Mouse (Mus musculus) myocyte (in vitro differentiated cells): Measurements from ENCODE around the gene Tbc1d17. TPM values are rescaled to one million over a fixed set of nuclear protein-coding genes. Genes with fewer than 3 reads are reported as not detected.

Source experiments
- H3K27me3 ChIP-seq: one replicate; pipeline ENCODE4 v1.6.1; 2011; ENCODE audit not compliant: control insufficient read depth, insufficient read depth, insufficient read length
- H3K36me3 ChIP-seq: one replicate; pipeline ENCODE4 v1.6.1; 2011; ENCODE audit not compliant: control insufficient read depth, insufficient read depth
- H3K4me2 ChIP-seq: one replicate; pipeline ENCODE4 v1.6.1; 2011; ENCODE audit warnings: low read depth, control low read depth
- H3K4me3 ChIP-seq: one replicate; pipeline ENCODE4 v1.5.1; 2011; ENCODE audit warnings: mild to moderate bottlenecking, control low read depth, moderate library complexity
- H3K79me2 ChIP-seq: one replicate; pipeline ENCODE4 v1.6.1; 2011; ENCODE audit not compliant: control insufficient read depth, insufficient read depth
- H3ac ChIP-seq: one replicate; pipeline ENCODE4 v1.6.1; 2011; ENCODE audit not compliant: control insufficient read depth, insufficient read length
- CEBPB ChIP-seq: IDR thresholded peaks from 2 replicates; pipeline ENCODE4 v1.6.1; 2011; ENCODE audit warnings: mild to moderate bottlenecking, moderate library complexity; ENCODE audit not compliant: poor library complexity, insufficient read depth, severe bottlenecking
- E2F4 ChIP-seq: IDR thresholded peaks from one replicate; pipeline ENCODE4 v1.6.1; 2011; ENCODE audit warnings: mild to moderate bottlenecking, control low read depth, moderate library complexity; ENCODE audit not compliant: insufficient read depth
- MAX ChIP-seq: IDR thresholded peaks from one replicate; pipeline ENCODE4 v1.6.1; 2011; ENCODE audit warnings: low read depth, mild to moderate bottlenecking, control low read depth
- MYOD1 ChIP-seq, 3 experiments: IDR thresholded peaks; one replicate each; pipeline ENCODE4 v1.6.1; 2011; ENCODE audit warnings: control low read depth in 2 of 3, low read depth in 2 of 3, mild to moderate bottlenecking in 2 of 3, moderate library complexity in 1 of 3; ENCODE audit not compliant: insufficient read length in 2 of 3, control insufficient read depth in 1 of 3
- MYOG ChIP-seq, 3 experiments: IDR thresholded peaks; one replicate each; pipeline ENCODE4 v1.6.1; 2011; ENCODE audit warnings: control low read depth in 2 of 3, low read depth in 2 of 3, mild to moderate bottlenecking in 2 of 3; ENCODE audit not compliant: insufficient read length in 2 of 3, control insufficient read depth in 1 of 3, insufficient read depth in 1 of 3
- POLR2A ChIP-seq: IDR thresholded peaks from one replicate; pipeline ENCODE4 v1.6.1; 2011; ENCODE audit warnings: low read depth, mild to moderate bottlenecking, control low read depth, moderate library complexity; ENCODE audit not compliant: insufficient read length
- POLR2AphosphoS2 ChIP-seq: IDR thresholded peaks from one replicate; pipeline ENCODE4 v1.6.1; 2011; ENCODE audit warnings: low read depth, control low read depth; ENCODE audit not compliant: insufficient read length
- REST ChIP-seq: IDR thresholded peaks from one replicate; pipeline ENCODE4 v1.6.1; 2011; ENCODE audit warnings: mild to moderate bottlenecking, control low read depth, moderate library complexity; ENCODE audit not compliant: insufficient read depth, insufficient read length
- SRF ChIP-seq: IDR thresholded peaks from one replicate; pipeline ENCODE4 v1.6.1; 2011; ENCODE audit warnings: low read depth; ENCODE audit not compliant: control insufficient read depth, insufficient read length
- TCF12 ChIP-seq: IDR thresholded peaks from one replicate; pipeline ENCODE4 v1.6.1; 2011; ENCODE audit warnings: mild to moderate bottlenecking, control low read depth; ENCODE audit not compliant: poor library complexity, insufficient read depth, severe bottlenecking
- USF1 ChIP-seq: IDR thresholded peaks from one replicate; pipeline ENCODE4 v1.6.1; 2011; ENCODE audit warnings: low read depth, mild to moderate bottlenecking, control low read depth, moderate library complexity
- polyA plus RNA-seq: library from polyadenylated mRNA; unstranded; fragments of >200 nt; fragmentation: generic; extraction: Trizol; gene quantifications from one replicate; pipeline ENCODE4 v1.2.1, GENCODE M21; 2012; ENCODE audit warnings: missing spikeins

Gene Tbc1d17
- polyA plus RNA-seq, 1 experiment = 53.8 TPM

- H3ac ChIP-seq = no peak overlapping the region
- no peak overlapping the region for H3K4me3 ChIP-seq
- TF ChIP-seq POLR2AphosphoS2 = peak; percentile 62
- no peak for TF ChIP-seq USF1
- no peak for TF ChIP-seq SRF
- no peak for TF ChIP-seq E2F4
- TF ChIP-seq REST = no peak
- TF ChIP-seq TCF12 = no peak
- no peak overlapping the region for H3K4me2 ChIP-seq
- no peaks in the 10 kb centered on the region for H3K27me3 ChIP-seq
- H3K36me3 ChIP-seq = peaks cover 4% of the 10 kb centered on the region
- H3K79me2 ChIP-seq = peaks cover 2% of the 10 kb centered on the region
Measured at GRCm38 (mm10) chr7:44836423-44837053, 12.3 kb downstream of the Tbc1d17 start.

DNA sequence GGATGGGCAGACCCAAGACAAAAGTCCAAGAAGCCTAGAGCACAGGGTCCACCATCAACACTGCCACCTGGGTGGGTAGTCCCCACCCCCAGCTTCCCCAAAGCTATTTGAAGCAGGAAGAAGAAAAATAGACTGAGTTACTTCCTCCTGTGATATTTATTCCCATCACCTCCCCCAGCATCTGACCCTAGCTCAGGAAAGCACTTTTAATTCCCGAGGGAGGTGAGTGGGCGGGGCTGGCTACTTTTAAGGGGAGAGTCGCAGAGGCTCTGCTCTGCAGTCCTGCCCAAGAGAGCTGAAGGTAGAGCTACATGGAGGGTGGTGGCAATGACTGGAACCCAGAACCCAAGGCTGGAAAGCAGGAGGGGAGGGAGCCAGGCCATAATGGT, 12.9 kb downstream of the Tbc1d17 start:
- H3K27me3 ChIP-seq = no peaks in the 10 kb centered on the region
- peaks cover 6% of the 10 kb centered on the region for H3K79me2 ChIP-seq
- no peak overlapping the region for H3K4me3 ChIP-seq
- no peak overlapping the region for H3K4me2 ChIP-seq
- H3ac ChIP-seq = no peak overlapping the region
- H3K36me3 ChIP-seq = peaks cover 9% of the 10 kb centered on the region
- TF ChIP-seq TCF12 (no peak), SRF (no peak), POLR2A (no peak), REST (no peak), MAX (no peak), MYOG (IDR thresholded peaks at IDR 0.05; ENCODE audit: control insufficient read depth in 1 of 3, insufficient read depth in 1 of 3, insufficient read length in 2 of 3, low read depth in 2 of 3) (no peak)

DNA sequence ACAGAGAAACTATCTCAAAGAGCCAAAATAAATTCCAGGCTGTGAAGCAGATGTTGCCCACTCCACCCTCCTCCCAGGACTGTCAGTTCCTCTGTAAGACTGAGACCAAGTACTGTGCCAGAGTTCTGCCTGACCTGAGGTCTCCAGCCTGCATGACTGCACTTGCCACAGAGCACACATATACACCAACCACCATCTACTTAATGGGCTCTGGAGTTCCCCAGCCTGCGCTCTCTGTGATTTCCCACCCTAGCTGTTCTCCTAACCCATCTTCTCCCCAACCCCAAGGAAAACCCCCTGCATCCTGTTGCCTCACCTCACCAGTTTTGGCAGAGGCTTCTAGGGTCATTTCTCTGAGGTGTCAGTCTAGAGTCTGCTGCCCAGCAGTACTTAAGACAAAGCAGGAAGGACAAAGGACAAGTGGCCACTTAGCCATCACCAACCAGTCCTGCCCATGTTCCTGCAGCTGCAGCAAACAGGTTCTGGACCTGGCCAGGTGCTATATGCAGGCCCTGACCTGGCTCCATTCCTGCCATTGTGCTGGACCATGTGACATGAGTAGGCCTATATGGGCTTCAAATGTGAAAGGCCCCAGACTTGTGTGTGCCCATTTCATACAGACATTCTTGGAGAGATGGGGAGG, 13.4 kb downstream of the Tbc1d17 start:
- TF ChIP-seq SRF (no peak), POLR2AphosphoS2 (peak; percentile 72)
- Histone ChIP-seq H3K79me2 (peaks cover 12% of the 10 kb centered on the region), H3K4me3 (no peak overlapping the region), H3K4me2 (no peak overlapping the region), H3K27me3 (no peaks in the 10 kb centered on the region), H3K36me3 (peaks cover 14% of the 10 kb centered on the region), H3ac (no peak overlapping the region)

DNA sequence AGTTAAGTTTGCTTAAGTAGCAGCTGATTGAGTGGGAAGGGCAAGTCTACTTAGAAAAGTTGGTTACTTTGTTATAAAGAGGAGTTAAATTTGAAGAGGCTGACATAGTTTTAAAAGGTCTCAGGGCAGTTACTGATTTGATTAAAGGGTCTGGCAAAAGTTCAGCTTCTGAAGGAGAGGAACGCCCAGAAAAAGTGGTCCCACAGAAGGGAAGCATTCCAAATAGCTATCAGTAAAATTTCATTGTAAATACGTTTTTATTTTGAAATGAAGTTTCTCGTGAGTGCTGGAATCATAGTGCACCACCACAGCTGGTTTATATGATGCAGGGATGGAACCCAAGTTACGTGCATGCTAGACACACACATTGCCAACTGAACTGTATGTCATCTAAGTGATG, 16.1 kb downstream of the Tbc1d17 start:
- no peak overlapping the region for H3ac ChIP-seq
- H3K36me3 ChIP-seq = peaks cover 26% of the 10 kb centered on the region
- peaks cover 28% of the 10 kb centered on the region for H3K79me2 ChIP-seq
- TF ChIP-seq POLR2A (no peak), SRF (no peak), MYOG (IDR thresholded peaks at IDR 0.05; ENCODE audit: control insufficient read depth in 1 of 3, insufficient read depth in 1 of 3, insufficient read length in 2 of 3, low read depth in 2 of 3) (no peak)
- H3K4me2 ChIP-seq = no peak overlapping the region
- H3K27me3 ChIP-seq = no peaks in the 10 kb centered on the region
- no peak overlapping the region for H3K4me3 ChIP-seq

DNA sequence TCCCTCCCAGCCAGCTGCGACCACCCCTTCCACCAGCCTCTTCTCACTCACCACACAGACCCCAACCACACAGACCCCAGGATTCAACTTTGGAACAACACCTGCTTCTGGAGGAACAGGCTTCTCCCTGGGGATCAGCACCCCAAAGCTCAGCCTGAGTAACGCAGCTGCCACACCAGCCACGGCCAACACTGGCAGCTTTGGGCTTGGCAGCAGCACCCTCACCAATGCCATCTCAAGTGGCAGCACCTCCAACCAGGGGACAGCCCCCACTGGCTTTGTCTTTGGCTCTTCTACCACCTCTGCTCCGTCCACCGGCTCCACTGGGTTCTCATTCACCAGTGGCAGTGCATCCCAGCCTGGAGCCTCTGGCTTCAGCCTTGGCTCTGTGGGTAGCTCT, 20.2 kb downstream of the Tbc1d17 start:
- H3K79me2 ChIP-seq = peaks cover 69% of the 10 kb centered on the region
- H3K4me3 ChIP-seq = no peak overlapping the region
- no peak overlapping the region for H3K4me2 ChIP-seq
- TF ChIP-seq SRF = no peak
- peak in 1 of 3 experiments; percentile 60 for TF ChIP-seq MYOD1 (IDR thresholded peaks at IDR 0.05; ENCODE audit: control insufficient read depth in 1 of 3, insufficient read length in 2 of 3, low read depth in 2 of 3)
- TF ChIP-seq MYOG (IDR thresholded peaks at IDR 0.05; ENCODE audit: control insufficient read depth in 1 of 3, insufficient read depth in 1 of 3, insufficient read length in 2 of 3, low read depth in 2 of 3) = peak in 2 of 3 experiments; percentile 9 to 48
- TF ChIP-seq TCF12 = no peak
- no peak for TF ChIP-seq CEBPB
- H3ac ChIP-seq = no peak overlapping the region
- peaks cover 26% of the 10 kb centered on the region for H3K36me3 ChIP-seq
- H3K27me3 ChIP-seq = no peaks in the 10 kb centered on the region

GRCm38 (mm10) chr7:44826771-44827170, 22.1 kb downstream of the Tbc1d17 start:
- Histone ChIP-seq H3K4me3 (no peak overlapping the region), H3K79me2 (peaks cover 88% of the 10 kb centered on the region), H3ac (no peak overlapping the region), H3K27me3 (no peaks in the 10 kb centered on the region), H3K4me2 (peak overlapping the region; percentile 47), H3K36me3 (peaks cover 24% of the 10 kb centered on the region)
- TF ChIP-seq CEBPB (0 out of 2 replicates have a peak, but pooled peaks have one; percentile 28), TCF12 (no peak), E2F4 (no peak)
